Mouse (Mus musculus): ENCODE measurements around the gene Gpm6a.

DNA sequence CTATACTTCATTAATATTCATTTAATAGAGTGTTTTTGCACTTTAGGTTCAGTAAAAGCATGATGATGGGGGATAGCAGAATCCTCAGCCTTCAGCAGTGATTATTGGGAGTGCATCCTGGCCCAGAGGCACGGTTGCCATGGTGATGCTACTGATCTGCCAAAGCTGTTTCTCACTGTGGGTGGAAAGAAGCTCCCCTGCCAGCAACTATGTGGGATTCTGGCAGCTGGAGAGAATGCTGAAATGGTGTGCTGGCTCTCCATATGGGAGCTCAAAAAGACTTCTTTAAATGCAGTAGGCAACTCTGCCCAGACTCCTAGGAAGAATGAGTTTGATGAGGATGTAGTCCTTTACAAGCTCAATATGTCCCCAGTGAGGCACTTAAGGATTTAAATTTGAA, 79.7 kb downstream of the Gpm6a start:
- TF ChIP-seq CTCF (IDR thresholded peaks at IDR 0.05 in 2 of 3, conservative IDR thresholded peaks at IDR 0.05 in 1 of 3; ENCODE audit: control insufficient read depth in 1 of 3, insufficient read depth in 1 of 3, low read depth in 2 of 3, low read length in 3 of 3, poor library complexity in 1 of 3, severe bottlenecking in 1 of 3) (no peak), CHD2 (IDR thresholded peaks at IDR 0.05; ENCODE audit: low read length) (no peak), POLR2A (IDR thresholded peaks at IDR 0.05; ENCODE audit: control insufficient read depth in 1 of 2, insufficient read depth in 1 of 2, low read depth in 1 of 2, low read length in 2 of 2, poor library complexity in 1 of 2) (no peak), EP300 (IDR thresholded peaks at IDR 0.05; ENCODE audit: low read depth in 1 of 2, low read length in 2 of 2) (no peak), NRF1 (IDR thresholded peaks at IDR 0.05; ENCODE audit: insufficient read depth, low read depth, low read length, poor library complexity, severe bottlenecking) (no peak), ELF1 (IDR thresholded peaks at IDR 0.05; ENCODE audit: low read depth, low read length) (no peak)

All from MEL (cell line).